Mouse (Mus musculus) ovary, postnatal 14 days (tissue): ENCODE results near the gene Ncs1.

Experiments used
- DNase-seq: peaks from one replicate; pipeline ENCODE4 v3.0.0; 2022; ENCODE audit warnings: low spot score

The Ncs1 gene

DNA sequence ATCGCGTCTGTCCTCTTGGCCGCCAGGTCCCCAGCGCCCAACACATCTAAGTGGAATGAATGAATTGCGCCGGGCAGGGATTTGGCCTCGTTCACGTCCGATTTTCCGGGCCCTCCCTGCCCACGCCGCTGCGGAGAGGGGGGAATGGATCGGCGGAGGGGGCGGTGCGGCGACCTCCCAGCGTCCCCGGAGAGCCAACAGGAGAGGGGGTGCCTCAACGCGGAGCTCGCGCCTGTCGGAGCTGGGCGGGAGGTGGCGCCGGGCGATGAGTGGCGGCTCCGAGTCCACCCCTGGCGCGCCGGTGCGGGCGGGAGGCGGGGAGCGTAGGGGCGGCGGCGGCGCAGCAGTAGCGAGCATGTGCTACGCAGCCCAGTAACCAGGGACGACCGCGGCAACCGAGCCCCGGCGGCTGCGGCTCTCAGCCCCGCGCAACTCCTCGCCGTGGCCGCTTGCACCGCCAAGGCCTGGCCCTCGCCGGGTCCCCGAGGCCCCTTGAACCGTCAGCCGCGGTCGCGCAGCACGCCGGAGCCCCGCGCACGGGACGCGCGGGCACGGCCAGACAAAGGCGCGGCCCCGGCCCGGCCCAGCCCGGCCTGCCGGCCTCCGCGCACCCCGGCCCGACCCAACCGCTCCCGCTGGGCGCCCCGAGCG, at the start of gene Ncs1:
TSS of gene Ncs1 (plus strand) at position 333 of the 651 bp plus-strand sequence.
- peak; percentile 55 for DNase-seq

GRCm38 (mm10) chr2:31198621-31199020, 47.0 kb upstream of the Ncs1 start:
- no peak for DNase-seq

- DNase-seq, result no peak
Measured at GRCm38 (mm10) chr2:31200051-31200450, 45.6 kb upstream of the Ncs1 start.

- DNase-seq, result no peak
Measured at GRCm38 (mm10) chr2:31201851-31202250, 43.8 kb upstream of the Ncs1 start.

GRCm38 (mm10) chr2:31202357-31202756, 43.3 kb upstream of the Ncs1 start:
- no peak for DNase-seq

DNA sequence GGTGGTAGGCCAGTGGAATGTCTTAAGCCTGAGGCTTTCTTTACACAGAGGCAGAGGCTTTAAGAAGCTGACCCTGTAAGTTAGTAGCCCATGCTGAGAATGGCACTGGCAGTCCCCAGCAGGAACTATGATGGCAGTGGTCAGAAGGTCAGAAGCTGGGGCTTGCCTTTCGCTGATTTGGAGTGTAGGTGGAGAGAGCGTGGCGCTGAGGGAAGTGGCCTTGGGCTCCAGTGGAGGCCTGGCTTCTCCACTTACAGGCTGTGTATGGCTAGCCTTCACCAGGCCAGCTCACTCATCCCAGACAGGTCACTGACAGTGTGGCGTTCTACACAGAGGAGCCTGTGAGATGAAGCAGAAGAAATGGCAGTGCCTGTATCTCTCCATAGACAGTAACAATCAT, 42.7 kb upstream of the Ncs1 start:
- DNase-seq, result no peak

DNA sequence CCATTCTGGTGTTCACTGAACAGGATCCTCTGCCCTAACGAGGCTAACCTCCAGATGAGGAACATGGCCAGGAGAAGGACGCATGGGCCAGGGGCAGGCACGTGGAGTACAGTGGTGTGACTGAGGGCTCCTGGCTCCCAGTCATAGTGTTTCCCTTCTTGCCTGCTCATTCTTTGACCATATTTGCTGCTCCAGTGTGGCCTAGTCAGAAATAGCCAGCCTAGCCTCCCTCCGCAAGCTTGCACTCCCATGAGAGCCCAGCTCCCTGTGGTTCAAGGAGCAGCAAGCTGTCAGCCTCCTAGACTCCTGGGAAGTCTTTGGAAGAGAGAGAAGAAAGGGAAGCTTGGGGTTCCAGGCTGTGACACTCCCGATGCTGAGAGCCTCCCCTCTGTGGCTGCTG, 40.9 kb upstream of the Ncs1 start:
- no peak for DNase-seq

- DNase-seq, result no peak
Measured at GRCm38 (mm10) chr2:31206211-31206610, 39.4 kb upstream of the Ncs1 start.

- DNase-seq, result no peak
Measured at GRCm38 (mm10) chr2:31206882-31207281, 38.7 kb upstream of the Ncs1 start.

- no peak for DNase-seq
Measured at GRCm38 (mm10) chr2:31208544-31209142, 37.0 kb upstream of the Ncs1 start.

GRCm38 (mm10) chr2:31209525-31209924, 36.1 kb upstream of the Ncs1 start:
- no peak for DNase-seq

GRCm38 (mm10) chr2:31210144-31210847, 35.3 kb upstream of the Ncs1 start:
- DNase-seq, result no peak

GRCm38 (mm10) chr2:31211204-31211603, 34.4 kb upstream of the Ncs1 start:
- DNase-seq, result no peak

DNA sequence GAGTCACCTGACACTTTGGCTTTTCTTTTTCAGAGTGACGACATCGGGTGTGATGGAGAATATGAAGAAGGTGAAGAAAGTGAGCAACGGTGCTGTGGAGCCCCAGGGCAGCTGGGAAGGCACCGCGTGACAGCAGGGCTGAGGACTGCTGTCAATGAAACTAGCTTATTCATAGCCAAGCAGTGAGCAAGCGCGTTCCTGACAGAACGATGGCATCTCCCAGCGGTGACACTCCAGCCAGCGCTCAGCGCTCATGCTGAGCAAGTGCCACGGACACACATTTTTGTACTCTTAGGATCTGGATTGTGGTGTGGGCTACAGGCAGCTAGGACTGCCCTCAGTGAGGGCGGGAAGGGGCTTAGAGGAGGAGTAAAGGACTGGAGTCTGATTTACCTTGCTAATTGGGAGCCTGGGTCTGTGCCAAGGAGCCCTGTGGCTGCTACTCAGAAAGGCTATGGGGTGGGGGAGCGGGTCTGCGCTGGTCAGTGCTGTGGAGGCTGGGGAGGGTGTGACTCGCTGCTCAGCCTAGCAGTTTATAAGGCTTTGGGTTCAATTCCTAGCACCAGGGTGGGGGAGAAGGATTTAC, 31.3 kb upstream of the Ncs1 start:
- no peak for DNase-seq

DNA sequence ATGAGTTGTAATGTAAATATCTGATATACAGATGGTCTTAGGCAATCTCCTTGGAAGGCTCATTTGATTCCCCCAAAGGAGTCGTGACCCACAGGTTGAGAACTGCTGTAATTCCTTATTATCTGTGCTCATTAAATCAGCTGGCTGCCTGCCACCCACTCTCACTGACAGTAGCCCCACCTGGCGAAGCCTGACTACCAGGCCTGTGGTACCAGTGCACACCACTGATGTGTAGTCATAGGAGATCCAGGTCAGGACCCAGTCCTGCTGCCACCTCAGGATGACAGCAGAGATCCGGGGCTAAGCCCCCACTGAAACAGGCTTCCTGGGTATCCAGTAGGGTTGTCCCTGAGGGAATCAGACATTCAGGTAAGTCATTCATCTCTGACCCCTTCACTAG, 27.0 kb upstream of the Ncs1 start:
- DNase-seq, result no peak

- DNase-seq, result no peak
Measured at GRCm38 (mm10) chr2:31219470-31219869, 26.2 kb upstream of the Ncs1 start.

DNA sequence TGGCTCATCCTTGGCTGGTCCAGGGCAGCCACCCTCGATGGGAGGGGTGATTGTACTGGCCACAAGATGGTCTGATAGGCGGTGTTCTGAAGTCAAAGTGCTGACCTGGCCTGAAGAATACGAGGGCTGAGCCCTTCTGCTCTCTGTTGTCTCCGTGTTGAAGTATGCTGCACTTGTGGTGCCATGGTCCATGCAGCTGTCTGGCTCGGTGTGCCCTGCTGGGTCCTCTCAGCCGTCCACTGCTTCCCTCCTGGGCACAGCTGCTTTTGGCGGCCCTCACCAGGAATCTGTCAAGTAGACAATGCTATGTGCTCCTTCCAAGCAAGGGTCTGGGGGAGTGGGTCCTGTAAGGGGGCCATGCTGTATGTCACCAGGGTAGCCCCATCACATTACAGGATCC, 24.8 kb upstream of the Ncs1 start:
- DNase-seq, result no peak

DNA sequence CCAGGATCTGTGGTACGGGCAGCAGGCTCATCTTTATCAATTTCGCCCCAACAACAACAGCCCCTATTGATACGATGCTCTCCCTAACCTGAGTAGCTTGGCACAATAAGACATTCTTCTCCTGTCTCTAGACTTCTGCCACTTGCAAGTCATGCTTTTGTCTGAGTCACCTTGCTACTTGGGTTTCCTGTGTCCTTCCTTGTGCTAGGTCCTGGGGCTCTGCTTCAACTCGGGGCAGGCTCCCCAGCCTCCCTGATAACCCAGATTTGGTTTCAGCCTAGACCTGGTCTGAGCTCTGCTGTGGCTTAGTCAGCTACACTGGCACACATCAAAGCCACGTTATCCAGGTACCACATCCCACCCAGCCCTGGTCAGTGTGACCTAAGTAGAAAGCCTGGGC, 24.0 kb upstream of the Ncs1 start:
- DNase-seq, result no peak

GRCm38 (mm10) chr2:31228768-31229311, 16.8 kb upstream of the Ncs1 start:
- DNase-seq, result no peak

DNA sequence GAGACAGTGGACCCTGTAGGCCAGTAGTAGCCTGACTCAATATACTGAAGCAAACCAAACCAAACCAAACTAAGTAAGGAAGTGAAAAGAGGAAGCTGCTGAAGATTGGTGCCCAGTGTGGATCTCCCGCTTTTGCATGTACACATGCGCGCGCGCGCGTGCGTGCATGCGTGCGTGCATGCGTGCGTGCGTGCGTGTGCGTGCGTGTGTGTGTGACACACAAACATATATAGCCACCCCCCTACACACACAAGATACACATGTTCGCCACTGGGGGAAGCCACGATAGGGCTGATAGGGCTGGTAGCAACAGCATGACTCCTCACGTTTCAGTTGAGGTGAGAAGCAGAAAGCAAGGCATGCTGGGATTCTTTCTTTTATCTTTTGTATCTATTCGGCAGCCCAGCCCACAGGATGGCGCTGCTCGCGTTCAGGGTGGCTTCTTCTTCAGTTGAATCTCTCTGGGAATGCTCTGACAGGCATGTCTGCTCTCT, 6.4 kb upstream of the Ncs1 start:
- no peak for DNase-seq

DNA sequence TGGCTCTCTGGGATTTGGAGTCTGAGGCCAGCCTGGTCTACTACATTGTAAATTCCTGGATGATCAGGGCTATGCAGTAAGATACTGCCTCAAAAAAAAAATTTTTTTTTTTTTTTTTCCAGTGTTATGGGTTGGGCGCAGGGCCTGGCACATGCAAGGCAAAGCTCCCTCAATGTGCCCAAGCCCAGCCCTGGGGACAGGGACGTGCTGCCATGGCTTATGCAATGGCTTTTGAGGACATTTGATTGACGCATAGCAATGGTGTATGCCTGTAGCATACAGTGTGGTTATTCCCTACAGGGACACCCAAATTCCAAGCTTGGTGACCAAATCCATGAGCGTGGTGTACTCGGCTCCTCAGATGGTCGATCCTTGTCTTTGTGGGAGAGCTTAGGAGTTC, 5.8 kb upstream of the Ncs1 start:
- no peak for DNase-seq

GRCm38 (mm10) chr2:31241639-31242038, 4.0 kb upstream of the Ncs1 start:
- DNase-seq, result no peak

DNA sequence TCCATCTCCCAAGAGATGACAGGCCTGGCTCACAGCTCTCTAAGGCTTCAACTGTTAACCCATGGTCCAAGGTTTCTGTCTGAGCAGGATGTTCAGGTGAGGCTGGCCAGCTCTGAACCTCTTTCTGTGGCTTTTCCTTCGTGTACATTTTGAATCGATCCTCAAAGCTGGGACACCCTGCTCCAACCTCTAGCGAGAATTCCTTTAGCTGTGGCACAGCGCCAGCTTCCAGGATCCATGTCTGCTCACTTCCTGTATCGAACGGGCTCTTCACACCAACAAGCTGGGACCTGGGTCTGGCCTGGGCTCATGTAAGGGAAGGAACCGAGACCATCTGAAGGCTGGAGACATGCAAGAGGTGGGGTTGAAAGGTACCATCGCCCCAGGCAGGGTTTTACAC, 1.4 kb upstream of the Ncs1 start:
- DNase-seq, result no peak
